Mouse (Mus musculus) embryonic facial prominence, embryonic 10.5 days (tissue): Measurements from ENCODE around the gene Itga9. TPM values are rescaled to one million over a fixed set of nuclear protein-coding genes. Genes with fewer than 3 reads are reported as not detected.

Experiments used
- DNase-seq: peaks from one replicate; pipeline ENCODE4 v3.0.0-alpha.2; 2017; ENCODE audit warnings: low spot score
- H3K27ac ChIP-seq: fragments of 300-500 bp; sonication (generic); replicated peaks from 2 replicates; pipeline ENCODE4 v1.5.1; 2016; ENCODE audit warnings: mild to moderate bottlenecking
- H3K27me3 ChIP-seq: fragments of 300-500 bp; sonication (generic); replicated peaks from 2 replicates; pipeline ENCODE4 v1.6.1; 2016; ENCODE audit warnings: low read depth, mild to moderate bottlenecking; ENCODE audit not compliant: poor library complexity, severe bottlenecking
- H3K36me3 ChIP-seq: fragments of 300-500 bp; sonication (generic); replicated peaks from 2 replicates; pipeline ENCODE4 v1.6.1; 2016; ENCODE audit warnings: mild to moderate bottlenecking, moderate library complexity
- H3K4me1 ChIP-seq: fragments of 300-500 bp; sonication (generic); 2 replicates; pipeline ENCODE4 v1.6.1; 2016
- H3K4me3 ChIP-seq: fragments of 300-500 bp; sonication (generic); 2 replicates; pipeline ENCODE4 v1.5.1; 2016; ENCODE audit warnings: mild to moderate bottlenecking, moderate library complexity
- H3K9me3 ChIP-seq: fragments of 300-500 bp; sonication (generic); 2 replicates; pipeline ENCODE4 v1.6.1; 2016; ENCODE audit warnings: mild to moderate bottlenecking
- WGBS: fragments of 180-500 bp; shearing (Covaris S2); methylation state at CpG from one replicate; pipeline ENCODE4 v1.1.7; 2016; 5-methylcytosine and 5-hydroxymethylcytosine counted together
- polyA plus RNA-seq: library from polyadenylated mRNA; unstranded; fragments of >200 nt; fragmentation: Nextera tagmentation; extraction: Ambion mirVana; gene quantifications from 2 replicates; pipeline ENCODE4 v1.2.1, GENCODE M21; 2016

Gene Itga9
- polyA plus RNA-seq, 1 experiment from 2014 or later, result 13.4 TPM

DNA sequence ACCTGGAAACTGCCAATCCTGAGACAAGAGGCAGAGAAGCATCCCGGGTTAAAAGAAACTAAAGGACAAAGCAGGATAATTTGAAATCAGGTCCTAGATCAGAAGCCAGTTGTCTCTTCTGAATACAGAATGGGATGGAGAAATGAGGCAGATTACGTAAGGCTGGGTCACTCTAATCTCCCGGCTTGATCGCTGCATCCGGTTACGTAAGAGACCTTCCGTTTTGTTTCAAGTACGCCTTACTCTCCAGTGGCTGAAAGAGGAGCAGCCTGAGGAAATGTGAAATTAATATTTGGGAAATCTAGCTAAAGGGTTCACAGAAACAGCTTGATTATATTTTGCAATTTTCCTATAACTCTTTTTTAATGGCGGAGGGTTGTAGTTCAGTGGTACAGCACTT, 306.6 kb downstream of the Itga9 start:
- WGBS, result 91% methylated on average over 9 of the region's 9 CpGs
- H3K9me3 ChIP-seq, result no peaks in the 10 kb centered on the region
- H3K4me1 ChIP-seq, result peaks cover 13% of the 10 kb centered on the region
- no peak for DNase-seq
- H3K27ac ChIP-seq, result no peak overlapping the region
- H3K36me3 ChIP-seq, result no peaks in the 10 kb centered on the region
- H3K4me3 ChIP-seq, result no peak overlapping the region
- H3K27me3 ChIP-seq, result 0 out of 2 replicates have a peak, but pooled peaks cover 6% of the 10 kb centered on the region

DNA sequence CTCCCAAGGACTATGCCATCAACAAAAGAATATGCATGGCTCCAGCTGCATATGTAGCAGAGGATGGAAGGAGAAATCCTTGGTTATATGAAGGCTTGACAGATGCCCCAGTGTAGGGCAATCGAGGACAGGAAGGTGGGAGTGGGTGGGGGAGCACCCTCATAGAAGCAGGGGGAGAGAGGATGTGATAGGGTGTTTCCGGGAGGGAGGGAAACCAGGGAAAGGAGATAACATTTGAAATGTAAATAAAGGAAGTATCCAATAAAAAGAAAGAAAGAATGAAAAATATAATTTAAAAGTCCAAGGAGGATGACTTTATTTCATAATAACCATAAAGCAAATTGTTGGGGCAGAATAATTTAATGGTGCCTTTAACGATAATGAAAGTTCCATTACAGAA, 307.1 kb downstream of the Itga9 start:
- H3K36me3 ChIP-seq, result no peaks in the 10 kb centered on the region
- H3K27me3 ChIP-seq, result 0 out of 2 replicates have a peak, but pooled peaks cover 9% of the 10 kb centered on the region
- no peak overlapping the region for H3K27ac ChIP-seq
- no peaks in the 10 kb centered on the region for H3K9me3 ChIP-seq
- no peak for DNase-seq
- 93% methylated on average over 3 of the region's 3 CpGs for WGBS
- no peak overlapping the region for H3K4me3 ChIP-seq
- H3K4me1 ChIP-seq, result peaks cover 9% of the 10 kb centered on the region

DNA sequence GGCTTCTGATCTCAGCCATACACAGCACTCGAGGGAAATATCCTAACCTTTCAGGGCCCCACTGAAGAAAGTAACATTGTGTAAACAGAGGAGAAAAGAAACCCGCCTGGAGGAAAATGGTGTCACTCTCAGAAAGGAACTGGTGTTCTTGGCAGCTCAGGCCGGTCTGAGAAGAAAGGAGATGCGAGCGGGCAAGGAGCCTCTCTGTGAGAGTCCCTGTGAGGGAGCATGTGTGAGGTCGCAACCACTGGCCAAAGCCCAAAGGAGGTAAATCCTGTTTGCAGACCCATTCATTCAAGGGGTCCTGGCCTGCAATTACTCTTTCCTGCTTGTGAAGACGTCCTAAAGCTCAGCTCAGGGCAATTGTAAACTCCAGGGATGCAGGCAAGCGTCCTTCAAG, 308.1 kb downstream of the Itga9 start:
- DNase-seq, result no peak
- Histone ChIP-seq H3K27me3 (0 out of 2 replicates have a peak, but pooled peaks cover 14% of the 10 kb centered on the region), H3K36me3 (no peaks in the 10 kb centered on the region), H3K27ac (peak overlapping the region; percentile 30; the same call in 1 of the 2 replicates), H3K4me3 (no peak overlapping the region), H3K9me3 (no peaks in the 10 kb centered on the region), H3K4me1 (peaks cover 9% of the 10 kb centered on the region)
- 33% methylated on average over 8 of the region's 8 CpGs for WGBS

DNA sequence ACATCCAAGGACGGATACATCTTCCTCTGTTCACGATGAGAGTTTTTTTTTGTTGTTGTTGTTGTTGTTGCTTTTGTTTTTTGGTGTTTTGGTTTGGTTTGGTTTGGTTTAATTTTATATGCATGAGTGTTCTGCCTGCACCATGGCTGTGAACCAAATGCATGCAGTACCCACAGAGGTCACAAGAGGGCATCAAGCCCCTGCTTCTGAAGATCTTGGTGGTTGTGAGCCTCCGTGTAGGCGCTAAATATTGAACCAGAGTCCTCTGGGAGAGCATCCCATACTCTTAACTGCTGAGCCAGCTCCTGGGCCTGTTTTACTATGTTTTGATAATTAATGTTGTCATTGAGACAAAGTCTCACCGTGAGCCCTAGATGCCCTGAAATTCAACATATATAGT, 308.8 kb downstream of the Itga9 start:
- H3K9me3 ChIP-seq, result no peaks in the 10 kb centered on the region
- H3K4me1 ChIP-seq, result peaks cover 9% of the 10 kb centered on the region
- 55% methylated on average over 5 of the region's 5 CpGs for WGBS
- no peak overlapping the region for H3K4me3 ChIP-seq
- H3K36me3 ChIP-seq, result no peaks in the 10 kb centered on the region
- H3K27ac ChIP-seq, result no peak overlapping the region
- peak; percentile 51 for DNase-seq
- H3K27me3 ChIP-seq, result 0 out of 2 replicates have a peak, but pooled peaks cover 19% of the 10 kb centered on the region

DNA sequence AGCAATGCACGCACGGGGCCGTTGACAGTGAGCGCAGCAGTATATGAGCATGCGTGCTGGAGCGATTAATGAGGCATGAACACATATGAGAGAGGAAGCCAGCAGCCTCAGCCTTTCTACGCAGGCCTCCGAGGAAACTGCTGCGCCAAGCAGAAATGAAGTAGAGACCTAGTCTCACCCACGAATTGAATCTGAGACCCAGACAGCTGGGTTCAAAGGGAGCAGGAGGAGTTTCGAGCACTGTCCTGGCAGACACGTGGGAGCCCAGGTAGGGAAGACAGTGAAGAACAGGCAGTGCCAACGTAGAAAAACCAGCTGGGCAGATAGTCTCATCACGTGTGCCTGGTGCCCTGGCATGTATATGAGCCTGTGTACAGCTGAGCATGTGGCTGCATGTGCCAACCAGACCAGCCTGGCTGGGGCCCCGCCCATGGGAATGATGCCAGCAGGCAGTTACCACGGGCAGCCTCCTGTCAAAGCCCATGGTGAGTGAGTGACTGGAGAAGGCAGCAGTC, 313.2 kb downstream of the Itga9 start:
- 83% methylated on average over 16 of the region's 16 CpGs for WGBS
- Histone ChIP-seq H3K27ac (no peak overlapping the region), H3K4me3 (no peak overlapping the region), H3K27me3 (peaks cover 30% of the 10 kb centered on the region; the same call in 1 of the 2 replicates), H3K4me1 (peaks cover 15% of the 10 kb centered on the region), H3K9me3 (no peaks in the 10 kb centered on the region), H3K36me3 (no peaks in the 10 kb centered on the region)
- DNase-seq, result no peak

DNA sequence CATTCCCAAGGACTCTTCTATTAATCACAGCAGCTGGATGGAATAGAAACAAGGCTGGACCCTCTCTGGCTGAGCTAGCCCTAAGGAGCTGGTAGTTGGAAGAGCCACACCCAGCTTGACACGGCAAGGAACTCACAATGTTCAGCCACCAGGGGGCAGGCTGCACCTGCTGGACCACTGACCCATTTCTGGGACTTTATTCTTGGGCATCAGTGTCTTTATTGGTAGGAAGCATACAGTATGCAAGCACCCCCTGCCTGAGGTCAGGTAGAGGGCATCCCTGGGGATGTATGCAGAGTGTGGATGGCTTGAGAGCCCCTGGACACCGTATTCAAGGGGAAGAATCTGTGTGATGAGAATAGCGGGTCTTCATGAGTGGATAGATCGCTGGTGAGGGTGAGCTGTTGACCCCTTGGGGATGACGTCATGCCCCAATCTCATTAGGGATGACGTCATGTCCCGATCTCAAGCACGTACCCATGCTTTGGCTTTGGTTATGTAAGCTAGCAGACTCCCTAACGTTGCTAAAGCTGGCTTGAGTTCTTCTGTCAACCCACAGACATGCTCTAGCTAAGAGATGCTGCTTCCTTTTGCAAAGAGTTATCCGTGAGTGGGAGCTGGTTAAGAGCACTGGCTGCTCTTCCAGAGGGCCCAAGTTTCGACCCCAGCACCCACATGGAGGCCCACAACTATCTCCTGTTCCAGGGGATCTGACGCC, 314.5 kb downstream of the Itga9 start:
- peak; percentile 88 for DNase-seq
- H3K9me3 ChIP-seq, result no peaks in the 10 kb centered on the region
- H3K27me3 ChIP-seq, result peaks cover 30% of the 10 kb centered on the region; the same call in 1 of the 2 replicates
- peaks cover 25% of the 10 kb centered on the region for H3K4me1 ChIP-seq
- no peak overlapping the region for H3K27ac ChIP-seq
- H3K4me3 ChIP-seq, result no peak overlapping the region
- H3K36me3 ChIP-seq, result no peaks in the 10 kb centered on the region
- 51% methylated on average over 12 of the region's 12 CpGs for WGBS

DNA sequence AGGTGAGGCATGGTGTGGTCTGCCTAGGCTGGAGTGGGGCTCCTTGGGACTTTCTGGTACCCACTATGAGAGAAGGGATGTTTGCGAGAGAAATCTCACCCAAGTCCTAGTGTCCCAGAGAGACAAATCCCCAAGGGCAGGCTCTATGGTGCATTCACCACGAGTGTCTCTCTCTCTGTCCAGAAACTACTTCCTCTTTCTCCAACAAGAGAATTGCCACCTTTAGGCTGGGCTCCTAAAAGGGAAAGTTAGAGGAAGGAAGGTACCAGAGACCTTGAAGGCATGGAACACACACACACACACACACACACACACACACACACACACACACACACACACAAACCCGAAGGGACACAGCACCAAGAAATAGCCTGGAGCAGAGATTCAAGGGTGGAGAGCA, 315.4 kb downstream of the Itga9 start:
- Histone ChIP-seq H3K27ac (no peak overlapping the region; the same call in 1 of the 2 replicates), H3K9me3 (no peaks in the 10 kb centered on the region), H3K36me3 (no peaks in the 10 kb centered on the region), H3K4me3 (no peak overlapping the region), H3K4me1 (peaks cover 30% of the 10 kb centered on the region), H3K27me3 (peaks cover 30% of the 10 kb centered on the region; the same call in 1 of the 2 replicates)
- WGBS, result 77% methylated on average over 3 of the region's 3 CpGs
- DNase-seq, result no peak

DNA sequence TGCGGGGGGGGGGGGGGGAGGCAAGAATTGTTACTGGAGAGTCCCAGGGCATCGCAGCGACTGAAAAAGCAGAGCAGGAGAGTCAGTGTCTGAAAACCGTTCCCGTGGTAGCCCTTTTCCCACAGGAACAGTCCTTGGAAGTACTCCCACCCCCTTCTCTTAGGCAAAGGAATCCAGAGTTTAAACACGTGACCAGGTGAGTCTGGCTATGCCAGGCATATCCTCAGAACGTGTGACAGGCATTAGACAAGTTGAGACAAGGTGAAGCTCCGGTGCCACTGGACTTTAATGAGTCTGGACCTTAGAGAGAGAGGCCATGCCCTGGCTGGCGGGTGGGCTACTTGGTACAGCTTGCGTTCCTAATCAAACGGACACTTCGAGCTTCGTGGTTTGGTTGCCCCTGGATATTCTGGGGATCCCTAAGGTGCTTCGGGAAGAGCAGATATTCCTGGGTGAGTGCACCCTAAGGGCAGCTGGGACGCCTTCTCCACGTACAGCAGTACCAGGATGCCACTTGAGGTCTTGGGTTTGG, 318.1 kb downstream of the Itga9 start:
- H3K27ac ChIP-seq, result peak overlapping the region; percentile 91
- no peaks in the 10 kb centered on the region for H3K9me3 ChIP-seq
- no peaks in the 10 kb centered on the region for H3K36me3 ChIP-seq
- peak overlapping the region; percentile 89 for H3K4me3 ChIP-seq
- DNase-seq, result peak; percentile 39
- 7% methylated on average over 16 of the region's 16 CpGs for WGBS
- H3K4me1 ChIP-seq, result peaks cover 55% of the 10 kb centered on the region
- H3K27me3 ChIP-seq, result peaks cover 25% of the 10 kb centered on the region; the same call in 1 of the 2 replicates

DNA sequence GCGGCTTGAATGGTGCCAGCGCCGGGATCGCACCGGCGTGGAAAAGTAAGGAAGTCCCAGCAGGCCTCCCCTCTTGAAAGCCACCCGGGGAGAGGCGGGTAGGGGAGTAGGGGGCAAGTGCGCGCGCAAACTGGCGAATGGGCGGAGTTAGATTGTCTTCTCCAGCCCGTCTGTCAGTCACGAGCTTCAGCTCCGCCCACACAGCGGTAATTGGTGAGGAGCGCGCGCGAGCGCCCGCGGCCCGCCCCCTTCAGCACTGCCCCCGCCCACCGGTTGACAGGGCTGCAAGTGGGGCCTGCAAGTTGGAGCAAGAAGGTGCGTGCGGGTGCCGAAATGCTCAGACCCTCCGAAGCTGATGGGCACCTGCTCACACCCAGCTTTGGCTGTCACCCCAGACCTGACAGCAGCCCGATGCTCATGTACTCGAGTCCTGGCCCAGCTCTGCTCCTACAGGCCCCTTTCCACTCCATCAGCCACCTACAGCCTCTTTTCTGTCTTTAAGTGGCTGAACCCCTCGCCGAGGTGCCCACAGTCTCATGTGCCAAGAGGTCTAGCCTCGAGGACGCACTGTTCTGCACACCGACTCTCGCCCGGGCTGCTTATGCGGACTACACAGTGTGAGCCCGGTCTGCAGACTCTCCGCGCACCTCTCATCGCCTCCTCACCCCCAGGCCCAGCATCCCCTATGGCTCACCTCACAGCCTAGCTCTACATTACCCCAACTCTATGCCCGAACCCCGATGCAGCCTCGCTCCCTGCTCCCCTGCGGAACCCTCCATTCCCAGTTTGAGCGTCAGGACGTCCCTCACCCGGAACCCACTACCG, 319.0 kb downstream of the Itga9 start:
- Histone ChIP-seq H3K9me3 (no peaks in the 10 kb centered on the region), H3K4me1 (peaks cover 63% of the 10 kb centered on the region), H3K4me3 (peak overlapping the region; percentile 89), H3K27me3 (peaks cover 21% of the 10 kb centered on the region; the same call in 1 of the 2 replicates), H3K27ac (peak overlapping the region; percentile 91), H3K36me3 (no peaks in the 10 kb centered on the region; the same call in 1 of the 2 replicates)
- WGBS, result under 1% methylated on average over 53 of the region's 53 CpGs
- peak; percentile 99 for DNase-seq

DNA sequence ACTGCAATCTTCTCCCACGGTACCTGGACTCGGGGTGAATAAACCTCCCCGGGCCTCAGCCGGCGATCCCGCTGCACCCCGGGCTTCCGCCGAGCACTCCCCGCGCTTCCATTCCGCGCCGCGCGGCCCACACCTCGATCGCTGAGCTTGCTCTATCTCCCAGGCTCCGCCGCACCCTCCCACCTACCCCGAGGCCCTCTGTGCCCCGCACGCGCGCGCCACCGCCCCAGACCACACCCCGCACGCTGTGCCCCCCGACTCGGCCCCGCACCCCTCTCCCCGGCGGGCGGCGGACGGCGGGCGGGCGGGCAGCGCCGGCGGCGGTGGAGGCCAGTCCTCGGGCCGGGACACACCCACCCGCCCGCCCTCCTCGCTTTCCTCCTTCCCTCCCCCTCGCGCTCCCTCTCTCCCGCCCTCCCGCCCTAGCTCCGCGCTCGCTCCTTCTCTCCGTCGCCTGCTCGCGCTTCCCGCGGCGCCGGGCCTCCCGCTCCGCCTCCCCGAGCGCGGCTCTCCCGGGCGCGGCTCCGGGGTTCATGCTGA, 319.7 kb downstream of the Itga9 start, which contains the start of gene Ctdspl:
TSS of gene Ctdspl (plus strand) at position 343 of the 540 bp plus-strand sequence.
- under 1% methylated on average over 64 of the region's 73 CpGs for WGBS
- peak within 1 kb of the TSS; percentile 91 for H3K27ac ChIP-seq

DNA sequence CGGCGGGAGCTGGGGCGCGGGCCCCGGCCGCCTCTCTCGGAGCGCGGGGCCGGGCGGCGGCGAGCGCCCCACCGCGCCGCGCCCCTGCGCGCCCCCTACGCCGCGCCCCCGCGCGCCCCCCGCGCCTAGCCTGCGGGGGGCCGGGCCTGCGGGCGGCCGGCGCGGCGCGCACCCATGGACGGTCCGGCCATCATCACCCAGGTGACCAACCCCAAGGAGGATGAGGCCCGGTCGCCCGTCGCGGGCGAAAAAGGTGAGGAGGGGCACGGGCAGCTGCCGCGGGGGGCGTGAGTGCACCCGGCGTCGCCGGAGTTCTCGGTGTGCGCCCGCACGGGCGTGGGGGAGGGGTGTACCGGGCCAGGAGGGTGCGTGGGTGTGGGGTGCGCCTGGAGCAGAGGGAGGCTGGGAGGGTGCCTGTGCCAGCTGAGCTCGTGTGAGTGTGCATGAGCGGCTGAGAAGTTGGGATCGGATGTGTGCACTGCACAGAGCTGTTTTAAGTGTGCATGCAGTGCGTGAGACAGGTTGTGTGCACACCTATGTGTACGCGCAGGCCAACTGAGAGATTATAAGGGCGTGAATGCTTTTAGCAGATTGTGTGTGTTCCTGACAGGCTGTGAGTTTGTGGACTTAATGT, 320.3 kb downstream of the Itga9 start:
- peak; percentile 50 for DNase-seq
- WGBS, result 3% methylated on average over 68 of the region's 68 CpGs
- Histone ChIP-seq H3K27me3 (peaks cover 21% of the 10 kb centered on the region; the same call in 1 of the 2 replicates), H3K9me3 (no peaks in the 10 kb centered on the region), H3K4me1 (peaks cover 61% of the 10 kb centered on the region), H3K36me3 (no peaks in the 10 kb centered on the region; the same call in 1 of the 2 replicates), H3K4me3 (peak overlapping the region; percentile 89), H3K27ac (peak overlapping the region; percentile 91)

More for the DNA sequence above, 319.7 kb downstream of the Itga9 start, which contains the start of gene Ctdspl:
- Histone ChIP-seq H3K4me1 (peaks cover 62% of the 10 kb centered on the region), H3K27me3 (peaks cover 21% of the 10 kb centered on the region; the same call in 1 of the 2 replicates), H3K4me3 (peak within 1 kb of the TSS; percentile 89), H3K36me3 (no peaks in the 10 kb centered on the region; the same call in 1 of the 2 replicates), H3K9me3 (no peaks in the 10 kb centered on the region)
- DNase-seq, result peak; percentile 80
